Mouse (Mus musculus) WW6 (cell line): Measurements from ENCODE around the gene Lrrc3c.

Experiments used
- DNase-seq: peaks from one replicate; pipeline ENCODE4 v3.0.0-alpha.2; 2013; ENCODE audit warnings: low read depth, low spot score

Gene Lrrc3c

GRCm38 (mm10) chr11:98597991-98598390, at the start of gene Lrrc3c:
Gene Lrrc3c, plus strand, starts transcription at chr11:98598291.
- no peak for DNase-seq

DNA sequence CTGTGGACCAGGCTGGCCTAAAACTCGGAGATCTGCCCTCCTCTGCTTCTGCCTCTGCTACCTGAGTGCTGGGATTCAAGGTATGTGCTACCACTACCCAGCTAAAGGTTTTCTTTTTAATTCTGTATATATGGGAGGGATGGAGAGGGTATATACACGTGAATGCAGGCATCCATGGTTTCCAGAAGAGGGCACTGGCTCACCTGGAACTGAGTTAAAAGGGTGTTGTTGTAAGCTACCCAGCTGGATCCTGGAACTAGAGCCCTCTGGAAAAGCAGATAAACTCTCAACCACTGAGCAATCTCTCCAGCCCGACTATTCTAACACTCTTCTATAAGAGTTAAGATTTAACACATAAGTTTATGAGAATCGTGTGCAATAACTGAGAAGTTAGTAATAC, 48.7 kb upstream of the Lrrc3c start:
- DNase-seq, result no peak

DNA sequence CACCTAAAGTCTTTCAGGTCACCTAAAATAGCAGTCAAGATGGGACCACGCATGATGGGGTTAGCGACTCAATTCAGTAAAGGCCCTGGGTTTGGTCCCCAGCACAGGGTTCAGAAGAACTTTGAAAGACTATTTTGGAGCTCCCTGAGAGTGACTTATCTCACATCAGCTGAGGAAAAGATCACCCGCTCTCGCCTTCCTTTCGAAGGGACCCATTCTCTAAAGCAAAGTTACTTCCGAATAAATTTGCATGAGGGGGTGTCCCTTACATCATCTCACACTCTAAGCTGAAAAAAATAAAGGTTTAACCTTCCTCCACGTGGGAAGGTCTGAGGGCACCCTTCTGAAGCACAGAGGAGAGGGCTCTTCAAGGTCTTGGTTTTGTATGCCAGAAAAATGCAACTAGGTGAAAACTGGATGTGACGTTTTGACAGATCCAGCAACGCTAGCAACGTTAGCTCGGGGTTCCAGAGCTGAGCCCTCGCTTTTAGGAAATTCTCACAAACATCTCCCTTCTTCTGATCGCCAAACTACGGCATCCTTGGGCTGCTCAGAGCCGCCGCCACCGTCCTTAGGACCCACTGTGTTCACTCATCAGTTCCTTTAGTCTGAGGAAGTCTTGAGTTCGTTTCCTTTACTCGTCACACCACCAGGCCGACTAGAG, 47.6 kb upstream of the Lrrc3c start:
- DNase-seq, result no peak

- peak; percentile 89 for DNase-seq
Observed at GRCm38 (mm10) chr11:98550975-98551828, 46.9 kb upstream of the Lrrc3c start, which contains the start of gene Zpbp2. Gene Zpbp2, plus strand, starts transcription at chr11:98551097.

GRCm38 (mm10) chr11:98553966-98554365, 44.1 kb upstream of the Lrrc3c start:
- DNase-seq, result no peak

DNA sequence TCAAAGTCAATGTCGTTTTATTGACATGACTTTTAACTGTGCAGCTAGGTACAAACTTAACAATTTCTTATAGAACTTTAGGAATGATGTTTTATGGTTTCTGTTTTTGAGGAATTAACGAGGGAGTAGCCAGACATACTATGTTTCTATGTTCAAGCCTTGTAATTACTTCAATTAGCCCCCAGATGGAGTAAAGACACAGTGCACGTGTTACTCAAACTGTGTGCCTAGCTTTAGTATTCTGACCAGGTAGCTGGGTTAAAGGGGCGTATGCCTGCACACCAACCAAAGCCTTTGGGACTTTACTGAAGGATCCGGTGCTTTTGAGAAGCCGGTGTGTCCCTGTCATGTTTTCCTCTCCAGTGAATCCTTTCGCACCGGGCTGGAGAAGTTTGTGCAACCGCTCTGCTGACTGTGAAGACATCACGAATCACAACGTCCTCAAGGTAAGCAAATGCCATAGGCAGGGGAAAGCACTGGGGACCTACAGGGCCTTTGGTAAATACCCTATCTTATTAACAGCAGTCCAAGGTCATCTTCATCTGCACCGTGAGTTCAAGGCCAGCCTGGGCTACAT, 42.9 kb upstream of the Lrrc3c start:
- DNase-seq, result no peak

- no peak for DNase-seq
Observed at GRCm38 (mm10) chr11:98560942-98561341, 37.1 kb upstream of the Lrrc3c start.

DNA sequence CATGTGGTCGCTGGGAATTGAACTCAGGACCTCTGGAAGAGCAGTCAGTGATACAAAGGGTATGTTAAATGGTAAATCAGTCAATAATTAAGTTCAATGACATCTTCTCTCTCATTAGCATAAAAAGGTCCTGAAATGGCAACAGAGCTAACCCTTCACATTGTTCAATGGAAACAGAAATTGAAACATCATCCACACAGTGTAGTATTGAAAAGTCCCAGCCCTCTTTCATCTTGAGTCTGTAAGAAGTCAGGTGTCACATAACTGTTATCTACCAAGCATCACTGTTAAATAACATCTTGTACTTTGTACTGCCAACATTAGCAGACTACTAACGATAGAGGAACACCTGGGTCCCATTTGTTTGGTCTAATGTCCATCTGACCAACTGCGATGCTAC, 35.1 kb upstream of the Lrrc3c start:
- no peak for DNase-seq

DNA sequence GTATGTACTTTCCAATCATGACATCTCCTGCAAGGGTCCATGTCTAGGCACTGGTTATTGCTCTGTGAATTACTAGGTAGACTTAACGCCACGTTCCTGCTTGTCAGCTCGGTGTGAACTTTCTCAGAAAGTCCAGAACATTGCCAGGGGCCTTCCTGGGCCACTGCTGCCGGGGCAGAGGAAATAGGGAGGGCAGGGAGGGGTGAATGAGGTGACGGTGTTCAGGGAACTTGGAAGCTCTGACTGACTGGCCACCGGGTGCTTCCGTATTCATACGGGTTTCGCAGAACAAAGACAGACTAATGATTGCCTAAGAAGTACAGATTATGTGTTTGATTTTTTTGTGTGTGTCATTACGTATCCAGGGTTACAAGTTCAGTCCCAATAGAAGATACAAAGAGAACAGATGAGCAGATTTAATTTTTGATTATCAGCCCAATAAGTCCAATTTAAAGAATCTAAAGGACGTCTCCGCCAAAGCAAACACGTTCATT, 34.1 kb upstream of the Lrrc3c start:
- no peak for DNase-seq

- DNase-seq, result no peak
Observed at GRCm38 (mm10) chr11:98568326-98568725, 29.8 kb upstream of the Lrrc3c start.

DNA sequence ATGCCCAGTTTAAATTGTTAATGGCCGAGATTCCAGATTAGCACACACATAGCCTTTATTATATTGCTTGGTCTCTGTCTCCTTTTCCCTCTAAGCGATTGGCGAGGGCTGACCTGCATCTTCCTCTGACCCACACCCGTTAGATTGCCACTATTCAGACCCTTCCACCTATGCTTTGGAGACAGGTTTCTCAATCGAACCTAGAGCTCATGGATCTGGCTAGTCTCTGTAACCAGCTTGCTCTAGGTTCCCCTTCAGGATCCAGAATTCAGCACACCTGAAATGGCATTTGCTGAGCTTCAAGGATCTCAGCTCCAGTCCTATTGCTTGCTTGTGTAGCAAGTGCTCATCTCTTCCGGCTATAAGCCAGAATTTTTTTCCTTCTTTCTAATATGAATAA, 28.6 kb upstream of the Lrrc3c start:
- DNase-seq, result no peak

DNA sequence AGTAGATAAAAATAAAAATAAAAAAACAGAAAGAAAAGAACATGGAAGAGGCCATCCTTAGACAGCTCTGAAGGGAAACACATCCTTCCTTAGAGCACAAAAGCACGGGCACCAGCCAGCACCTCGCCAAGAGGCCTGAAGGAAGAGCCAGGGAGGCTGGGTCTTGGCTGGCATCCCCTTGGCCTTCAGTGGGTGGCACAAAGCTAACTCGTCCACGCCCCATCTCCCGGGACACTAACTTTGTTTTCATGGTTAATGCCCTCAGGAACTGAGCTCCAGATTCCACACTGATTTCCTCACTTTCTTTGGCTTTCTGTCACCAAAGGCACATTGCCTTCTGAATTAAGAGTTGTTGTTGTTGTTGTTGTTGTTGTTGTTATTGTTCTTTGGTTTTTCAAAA, 20.3 kb upstream of the Lrrc3c start:
- no peak for DNase-seq

- no peak for DNase-seq
Observed at GRCm38 (mm10) chr11:98580301-98581121, 17.6 kb upstream of the Lrrc3c start.

DNA sequence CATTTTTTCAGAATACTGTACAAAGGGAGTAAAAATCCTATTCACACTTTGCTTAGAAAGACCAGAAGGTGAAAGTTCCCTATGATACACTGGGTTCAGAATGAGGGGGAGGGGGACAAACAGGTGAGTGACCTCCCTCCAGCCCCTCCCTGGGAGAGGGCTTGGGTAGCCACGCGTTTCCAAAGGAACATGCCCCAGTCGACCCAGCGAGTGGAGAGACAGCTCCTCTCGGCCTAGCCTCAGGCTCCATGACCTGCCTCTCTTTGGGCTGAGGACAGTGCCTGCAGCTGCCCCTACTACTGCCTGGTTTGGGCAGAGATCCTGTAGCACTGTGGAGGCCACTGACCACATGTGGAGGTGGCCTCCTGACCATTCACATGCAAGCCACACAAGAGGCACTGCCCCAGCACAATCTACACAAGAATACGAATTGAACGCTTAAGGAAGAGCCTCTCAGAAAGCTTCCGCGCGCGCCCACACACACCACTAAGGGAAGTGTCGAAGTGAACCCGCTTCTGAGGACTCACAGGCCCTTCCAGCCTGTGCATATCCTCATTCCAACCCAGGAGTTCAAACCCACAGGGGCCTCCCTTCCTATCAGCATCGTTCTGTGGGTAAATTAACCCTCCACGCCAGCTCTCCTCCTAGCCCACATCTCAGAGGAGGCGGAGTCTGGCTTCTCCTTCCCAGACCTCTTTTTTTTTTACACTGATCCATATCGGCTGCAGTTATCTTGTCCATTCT, 16.6 kb upstream of the Lrrc3c start:
- DNase-seq, result no peak

GRCm38 (mm10) chr11:98582030-98582388, 16.1 kb upstream of the Lrrc3c start:
- DNase-seq, result no peak

- no peak for DNase-seq
Observed at GRCm38 (mm10) chr11:98582551-98583264, 15.4 kb upstream of the Lrrc3c start.

DNA sequence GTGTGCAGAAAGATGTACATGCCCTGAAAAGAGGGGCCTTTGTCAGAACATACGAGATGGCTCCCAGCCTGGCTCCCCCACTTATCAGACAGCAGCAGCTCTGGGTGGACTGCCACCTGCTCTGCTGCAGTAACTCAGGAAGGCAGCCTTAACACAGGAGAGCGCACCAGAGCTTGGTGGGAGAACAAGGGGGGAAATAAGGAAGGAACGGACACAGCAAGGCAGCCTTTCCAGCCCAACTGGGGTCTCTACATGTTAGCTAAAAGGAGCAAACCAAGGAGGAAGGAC, 14.9 kb upstream of the Lrrc3c start:
- DNase-seq, result no peak

- no peak for DNase-seq
Observed at GRCm38 (mm10) chr11:98583571-98583970, 14.5 kb upstream of the Lrrc3c start.

DNA sequence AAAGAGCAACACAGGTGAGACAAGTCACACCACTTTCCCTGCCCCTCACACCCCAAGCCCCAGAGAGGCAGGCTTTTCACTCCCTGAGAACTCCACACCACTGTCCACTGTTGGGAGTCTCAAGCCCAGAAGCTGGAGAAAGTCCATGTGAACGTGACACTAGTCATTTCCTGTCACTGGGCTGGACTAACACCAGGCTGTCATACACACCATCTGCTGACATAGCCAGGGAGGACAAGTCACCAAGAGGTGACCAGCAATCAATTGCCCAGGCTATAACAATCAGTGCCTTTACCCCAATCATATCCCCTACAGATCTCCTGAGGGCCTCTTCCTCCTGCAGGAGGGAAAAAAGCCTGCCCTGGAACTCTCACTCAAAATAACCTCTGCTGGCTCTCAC, 13.9 kb upstream of the Lrrc3c start:
- DNase-seq, result no peak

DNA sequence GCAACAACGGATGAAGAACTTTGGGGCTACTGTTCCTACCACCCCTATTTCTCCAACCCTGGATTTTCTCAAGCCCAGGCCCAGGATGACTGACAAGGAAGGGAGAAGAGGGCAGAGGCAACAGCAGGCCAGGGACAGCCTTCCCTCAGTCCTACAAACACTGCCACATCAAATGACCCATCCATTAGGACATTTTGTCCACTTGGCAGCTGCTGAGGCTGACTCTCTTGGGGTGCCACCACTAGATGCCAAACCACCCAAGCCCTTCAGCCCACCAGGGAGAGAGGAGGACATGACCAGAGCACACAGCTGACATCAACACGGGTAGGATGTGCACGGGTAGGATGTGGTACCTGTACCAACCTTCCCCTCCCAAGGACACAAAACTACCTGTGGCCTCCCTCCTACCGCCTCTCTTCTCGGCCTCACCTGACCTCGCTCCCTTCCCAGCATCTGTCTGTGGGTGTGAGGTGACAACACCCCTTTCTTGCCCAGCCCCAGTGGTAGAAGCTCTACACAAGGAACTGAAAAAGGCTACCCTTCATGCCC, 13.4 kb upstream of the Lrrc3c start:
- no peak for DNase-seq
